Mouse (Mus musculus) cerebellum, adult 2 months (tissue): ENCODE results near the gene Cxcl9.

Experiments used
- CTCF ChIP-seq: fragments of 200-500 bp; IDR thresholded peaks from 2 replicates; pipeline ENCODE4 v1.5.1; 2011; ENCODE audit warnings: low read depth, mild to moderate bottlenecking, control low read depth, low read length, moderate library complexity, borderline replicate concordance; ENCODE audit not compliant: insufficient read depth
- POLR2A ChIP-seq: fragments of 200-500 bp; IDR thresholded peaks from 2 replicates; pipeline ENCODE4 v1.6.1; 2011; ENCODE audit warnings: low read length, control low read depth, borderline replicate concordance; ENCODE audit not compliant: insufficient read depth

GRCm38 (mm10) chr5:92318119-92318518 is 9.8 kb downstream of the Cxcl9 start:
- TF ChIP-seq POLR2A (no peak), CTCF (no peak)
